Mouse (Mus musculus) c-Kit-negative CD71-positive TER-119-positive erythroid progenitor cells, embryonic 14.5 days (primary cell): ENCODE measurements at regions not wholly inside any gene's neighbourhood (a gene's known extent, or its start where the extent isn't known, plus 50 kb on each side); places are given as distances from the start of the nearest gene placed in this dataset.

ENCODE experiments used
- DNase-seq: peaks from one replicate; pipeline ENCODE4 v3.0.0-alpha.2; 2013; ENCODE audit warnings: low read depth, low spot score

GRCm38 (mm10) chr10:19412926-19413325 is 56.6 kb downstream of the Olig3 start:
- no peak for DNase-seq

- DNase-seq = no peak
These were observed 57.6 kb downstream of the Olig3 start for GRCm38 (mm10) chr10:19413935-19414334.

- no peak for DNase-seq
These were observed 58.5 kb downstream of the Olig3 start for GRCm38 (mm10) chr10:19414834-19415233.

GRCm38 (mm10) chr10:19424030-19424429 is 67.7 kb downstream of the Olig3 start:
- no peak for DNase-seq

GRCm38 (mm10) chr10:19424961-19425360 is 68.6 kb downstream of the Olig3 start:
- no peak for DNase-seq

- DNase-seq = no peak
These were observed 70.5 kb downstream of the Olig3 start for GRCm38 (mm10) chr10:19426835-19427234.

- DNase-seq = no peak
These were observed 76.2 kb downstream of the Olig3 start for GRCm38 (mm10) chr10:19432515-19432914.

GRCm38 (mm10) chr10:19434661-19435060 is 78.3 kb downstream of the Olig3 start:
- DNase-seq = no peak

- no peak for DNase-seq
These were observed 85.5 kb downstream of the Olig3 start for GRCm38 (mm10) chr10:19441807-19442206.

GRCm38 (mm10) chr10:19443516-19443915 is 87.2 kb downstream of the Olig3 start:
- DNase-seq = no peak

- no peak for DNase-seq
These were observed 92.7 kb downstream of the Olig3 start for GRCm38 (mm10) chr10:19448838-19449559.

GRCm38 (mm10) chr10:19459053-19459452 is 102.7 kb downstream of the Olig3 start:
- DNase-seq = no peak

- no peak for DNase-seq
These were observed 103.4 kb downstream of the Olig3 start for GRCm38 (mm10) chr10:19459709-19460108.

- no peak for DNase-seq
These were observed 103.8 kb downstream of the Olig3 start for GRCm38 (mm10) chr10:19460164-19460563.

GRCm38 (mm10) chr10:19463800-19464199 is 107.5 kb downstream of the Olig3 start:
- no peak for DNase-seq

- no peak for DNase-seq
These were observed 108.2 kb downstream of the Olig3 start for GRCm38 (mm10) chr10:19464504-19464903.

- no peak for DNase-seq
These were observed 115.2 kb downstream of the Olig3 start for GRCm38 (mm10) chr10:19471349-19472040.

GRCm38 (mm10) chr10:19472066-19472465 is 115.7 kb downstream of the Olig3 start:
- no peak for DNase-seq

- DNase-seq = no peak
These were observed 116.7 kb downstream of the Olig3 start for GRCm38 (mm10) chr10:19472949-19473535.

- DNase-seq = no peak
These were observed 106.1 kb upstream of the Ifngr1 start for GRCm38 (mm10) chr10:19485537-19486135.

GRCm38 (mm10) chr10:19490500-19490899 is 101.2 kb upstream of the Ifngr1 start:
- no peak for DNase-seq
